Mouse (Mus musculus) myocyte (in vitro differentiated cells): ENCODE results near the gene N4bp2. TPM values are rescaled to one million over a fixed set of nuclear protein-coding genes. Genes with fewer than 3 reads are reported as not detected.
A peak's percentile ranks its signal among the peaks of the same experiment; 100 is the strongest.

Source experiments
- H3K27me3 ChIP-seq: one replicate; pipeline ENCODE4 v1.6.1; 2011; ENCODE audit not compliant: control insufficient read depth, insufficient read depth, insufficient read length
- H3K36me3 ChIP-seq: one replicate; pipeline ENCODE4 v1.6.1; 2011; ENCODE audit not compliant: control insufficient read depth, insufficient read depth
- H3K4me2 ChIP-seq: one replicate; pipeline ENCODE4 v1.6.1; 2011; ENCODE audit warnings: low read depth, control low read depth
- H3K4me3 ChIP-seq: one replicate; pipeline ENCODE4 v1.5.1; 2011; ENCODE audit warnings: mild to moderate bottlenecking, control low read depth, moderate library complexity
- H3K79me2 ChIP-seq: one replicate; pipeline ENCODE4 v1.6.1; 2011; ENCODE audit not compliant: control insufficient read depth, insufficient read depth
- H3ac ChIP-seq: one replicate; pipeline ENCODE4 v1.6.1; 2011; ENCODE audit not compliant: control insufficient read depth, insufficient read length
- CEBPB ChIP-seq: IDR thresholded peaks from 2 replicates; pipeline ENCODE4 v1.6.1; 2011; ENCODE audit warnings: mild to moderate bottlenecking, moderate library complexity; ENCODE audit not compliant: poor library complexity, insufficient read depth, severe bottlenecking
- E2F4 ChIP-seq: IDR thresholded peaks from one replicate; pipeline ENCODE4 v1.6.1; 2011; ENCODE audit warnings: mild to moderate bottlenecking, control low read depth, moderate library complexity; ENCODE audit not compliant: insufficient read depth
- MAX ChIP-seq: IDR thresholded peaks from one replicate; pipeline ENCODE4 v1.6.1; 2011; ENCODE audit warnings: low read depth, mild to moderate bottlenecking, control low read depth
- MYOD1 ChIP-seq, 3 experiments: IDR thresholded peaks; one replicate each; pipeline ENCODE4 v1.6.1; 2011; ENCODE audit warnings: control low read depth in 2 of 3, low read depth in 2 of 3, mild to moderate bottlenecking in 2 of 3, moderate library complexity in 1 of 3; ENCODE audit not compliant: insufficient read length in 2 of 3, control insufficient read depth in 1 of 3
- MYOG ChIP-seq, 3 experiments: IDR thresholded peaks; one replicate each; pipeline ENCODE4 v1.6.1; 2011; ENCODE audit warnings: control low read depth in 2 of 3, low read depth in 2 of 3, mild to moderate bottlenecking in 2 of 3; ENCODE audit not compliant: insufficient read length in 2 of 3, control insufficient read depth in 1 of 3, insufficient read depth in 1 of 3
- POLR2A ChIP-seq: IDR thresholded peaks from one replicate; pipeline ENCODE4 v1.6.1; 2011; ENCODE audit warnings: low read depth, mild to moderate bottlenecking, control low read depth, moderate library complexity; ENCODE audit not compliant: insufficient read length
- POLR2AphosphoS2 ChIP-seq: IDR thresholded peaks from one replicate; pipeline ENCODE4 v1.6.1; 2011; ENCODE audit warnings: low read depth, control low read depth; ENCODE audit not compliant: insufficient read length
- REST ChIP-seq: IDR thresholded peaks from one replicate; pipeline ENCODE4 v1.6.1; 2011; ENCODE audit warnings: mild to moderate bottlenecking, control low read depth, moderate library complexity; ENCODE audit not compliant: insufficient read depth, insufficient read length
- SRF ChIP-seq: IDR thresholded peaks from one replicate; pipeline ENCODE4 v1.6.1; 2011; ENCODE audit warnings: low read depth; ENCODE audit not compliant: control insufficient read depth, insufficient read length
- TCF12 ChIP-seq: IDR thresholded peaks from one replicate; pipeline ENCODE4 v1.6.1; 2011; ENCODE audit warnings: mild to moderate bottlenecking, control low read depth; ENCODE audit not compliant: poor library complexity, insufficient read depth, severe bottlenecking
- TCF3 ChIP-seq: IDR thresholded peaks from one replicate; pipeline ENCODE4 v1.6.1; 2011; ENCODE audit warnings: low read depth, control low read depth; ENCODE audit not compliant: insufficient read length
- USF1 ChIP-seq: IDR thresholded peaks from one replicate; pipeline ENCODE4 v1.6.1; 2011; ENCODE audit warnings: low read depth, mild to moderate bottlenecking, control low read depth, moderate library complexity
- polyA plus RNA-seq: library from polyadenylated mRNA; unstranded; fragments of >200 nt; fragmentation: generic; extraction: Trizol; gene quantifications from one replicate; pipeline ENCODE4 v1.2.1, GENCODE M21; 2012; ENCODE audit warnings: missing spikeins

Gene N4bp2
- polyA plus RNA-seq, 1 experiment, result 1.9 TPM

DNA sequence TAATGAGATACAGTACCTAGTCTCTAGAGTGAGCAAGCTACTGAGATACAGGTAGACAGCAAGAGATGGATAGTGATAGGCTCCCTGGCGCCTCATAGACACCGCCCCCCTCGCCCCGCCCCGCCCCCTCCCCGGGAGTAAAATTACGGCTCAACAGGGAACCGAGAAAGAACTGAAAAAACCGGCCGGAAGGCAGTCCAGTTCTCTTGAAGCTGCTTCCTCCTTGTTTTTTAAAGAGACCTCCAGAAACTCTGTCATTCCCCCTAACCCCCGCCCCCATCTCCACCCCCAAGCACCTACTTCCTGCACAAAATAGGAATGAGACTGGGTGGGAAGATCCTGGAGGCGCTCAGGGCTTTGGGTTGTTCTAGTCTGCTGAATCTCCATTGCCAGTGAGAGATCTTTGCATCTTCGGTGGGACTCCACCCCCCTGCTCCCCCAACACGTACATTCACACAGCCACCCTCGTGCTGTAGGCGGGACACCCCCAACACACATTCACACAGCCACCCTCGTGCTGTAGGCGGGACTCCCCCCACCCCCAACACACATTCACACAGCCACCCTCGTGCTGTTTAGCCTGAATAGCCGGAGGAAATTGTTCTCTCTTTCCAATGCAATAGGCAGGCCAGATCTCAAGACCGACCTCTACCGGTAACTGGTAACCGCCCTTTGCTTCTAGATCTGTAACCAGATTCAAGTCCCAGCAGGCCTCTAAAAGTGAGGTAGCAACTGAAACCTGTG lies 38.8 kb upstream of the N4bp2 start:
- peak overlapping the region; percentile 12 for H3K4me3 ChIP-seq
- H3K79me2 ChIP-seq, result no peaks in the 10 kb centered on the region
- no peak overlapping the region for H3ac ChIP-seq
- H3K27me3 ChIP-seq, result no peaks in the 10 kb centered on the region
- H3K36me3 ChIP-seq, result no peaks in the 10 kb centered on the region
- TF ChIP-seq REST (no peak), USF1 (no peak), SRF (no peak), MYOD1 (IDR thresholded peaks at IDR 0.05; ENCODE audit: control insufficient read depth in 1 of 3, insufficient read length in 2 of 3, low read depth in 2 of 3) (no peak), POLR2AphosphoS2 (no peak)
- H3K4me2 ChIP-seq, result peak overlapping the region; percentile 62

DNA sequence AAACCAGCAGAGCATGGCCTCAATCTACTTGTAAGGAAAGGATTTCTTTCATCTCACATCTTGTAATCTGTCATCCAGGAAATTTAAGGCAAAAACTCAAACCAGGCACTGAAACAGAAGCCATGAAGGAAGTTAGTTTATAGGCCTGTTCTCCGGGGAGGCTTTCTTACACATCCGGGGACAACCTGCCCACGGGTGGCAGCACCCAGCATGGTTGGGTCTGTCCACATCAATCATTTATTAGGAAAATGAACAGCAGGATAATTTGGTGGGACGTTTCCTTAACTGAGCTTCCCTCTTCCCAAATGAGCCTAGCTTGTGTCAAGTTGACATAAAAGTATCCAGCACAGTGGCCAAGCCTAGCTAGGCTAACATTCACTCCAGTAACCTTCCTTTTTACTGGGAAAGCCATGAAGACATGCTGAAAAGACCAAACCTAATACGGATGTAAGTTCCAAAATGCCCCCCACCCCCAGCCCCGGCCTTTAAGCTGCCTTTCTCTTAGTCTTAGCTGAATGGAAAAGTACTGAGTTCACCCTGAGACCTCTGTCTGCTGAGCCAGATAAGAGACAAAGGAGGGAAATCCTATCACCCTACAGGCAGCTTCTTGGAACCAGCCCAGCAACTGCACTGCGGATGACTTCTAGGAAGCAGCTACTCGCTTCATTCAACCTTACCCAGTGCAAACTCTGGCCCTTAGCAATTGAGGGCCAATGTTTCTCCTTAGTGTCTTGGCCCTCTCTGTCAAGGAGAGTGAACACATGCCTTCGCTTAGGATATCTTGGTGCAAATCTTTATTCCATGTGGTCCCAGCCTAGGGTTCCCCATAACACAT lies 31.9 kb upstream of the N4bp2 start:
- no peak overlapping the region for H3K4me3 ChIP-seq
- no peaks in the 10 kb centered on the region for H3K79me2 ChIP-seq
- no peaks in the 10 kb centered on the region for H3K27me3 ChIP-seq
- TF ChIP-seq SRF (no peak), POLR2A (no peak), USF1 (no peak), REST (no peak), MYOD1 (IDR thresholded peaks at IDR 0.05; ENCODE audit: control insufficient read depth in 1 of 3, insufficient read length in 2 of 3, low read depth in 2 of 3) (no peak), E2F4 (no peak), MAX (no peak), POLR2AphosphoS2 (no peak), MYOG (IDR thresholded peaks at IDR 0.05; ENCODE audit: control insufficient read depth in 1 of 3, insufficient read depth in 1 of 3, insufficient read length in 2 of 3, low read depth in 2 of 3) (no peak)
- H3ac ChIP-seq, result no peak overlapping the region
- no peaks in the 10 kb centered on the region for H3K36me3 ChIP-seq
- H3K4me2 ChIP-seq, result no peak overlapping the region

DNA sequence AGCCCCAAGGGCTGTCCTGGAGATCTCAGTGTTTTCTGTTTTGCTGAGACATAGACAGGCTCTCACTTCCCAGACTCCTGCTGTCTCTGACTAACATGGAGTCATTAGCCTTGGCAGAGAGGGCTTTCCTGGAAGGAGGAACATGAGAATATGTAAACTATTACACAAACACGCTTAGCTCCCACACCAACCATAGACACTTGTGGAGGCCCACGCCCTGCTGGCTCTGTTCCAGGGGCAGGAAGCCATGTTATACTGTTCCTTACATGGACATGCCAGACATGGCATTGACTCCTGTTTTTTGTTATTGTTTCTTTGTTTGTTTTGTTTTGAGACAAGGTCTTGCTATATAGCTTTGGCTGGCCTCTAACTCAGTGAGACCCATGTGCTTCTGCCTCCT lies 27.7 kb upstream of the N4bp2 start:
- Histone ChIP-seq H3K4me3 (no peak overlapping the region), H3K79me2 (no peaks in the 10 kb centered on the region), H3K4me2 (no peak overlapping the region), H3K27me3 (no peaks in the 10 kb centered on the region), H3K36me3 (no peaks in the 10 kb centered on the region), H3ac (no peak overlapping the region)
- TF ChIP-seq TCF3 (no peak), E2F4 (no peak), SRF (no peak), TCF12 (no peak), USF1 (no peak), POLR2A (no peak)

DNA sequence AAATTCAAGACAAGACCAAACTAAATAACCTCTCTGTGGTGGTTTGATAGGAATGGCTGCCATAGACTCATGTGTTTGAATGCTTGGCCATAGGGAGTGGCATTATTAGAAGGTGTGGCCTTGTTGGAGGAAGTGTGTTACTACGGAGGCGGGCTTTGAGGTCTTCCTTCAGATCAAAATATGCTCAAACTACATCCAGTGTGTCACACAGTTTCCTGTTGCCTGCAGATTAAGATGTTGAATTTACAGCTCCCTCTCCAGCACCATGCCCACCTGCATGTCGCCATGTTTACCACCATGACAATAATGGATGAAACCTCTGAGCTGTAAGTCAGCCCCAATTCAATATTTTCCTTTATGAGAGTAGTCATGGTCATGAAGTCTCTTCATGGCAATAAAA lies 24.0 kb upstream of the N4bp2 start:
- H3K36me3 ChIP-seq, result no peaks in the 10 kb centered on the region
- no peak overlapping the region for H3K4me2 ChIP-seq
- no peaks in the 10 kb centered on the region for H3K79me2 ChIP-seq
- no peak for TF ChIP-seq CEBPB
- no peaks in the 10 kb centered on the region for H3K27me3 ChIP-seq
- no peak overlapping the region for H3ac ChIP-seq
- no peak overlapping the region for H3K4me3 ChIP-seq

GRCm38 (mm10) chr5:65746908-65747307 lies 16.4 kb upstream of the N4bp2 start:
- H3K36me3 ChIP-seq, result no peaks in the 10 kb centered on the region
- no peak overlapping the region for H3K4me2 ChIP-seq
- H3K4me3 ChIP-seq, result no peak overlapping the region
- no peak for TF ChIP-seq SRF
- no peaks in the 10 kb centered on the region for H3K79me2 ChIP-seq
- no peak overlapping the region for H3ac ChIP-seq
- H3K27me3 ChIP-seq, result no peaks in the 10 kb centered on the region

DNA sequence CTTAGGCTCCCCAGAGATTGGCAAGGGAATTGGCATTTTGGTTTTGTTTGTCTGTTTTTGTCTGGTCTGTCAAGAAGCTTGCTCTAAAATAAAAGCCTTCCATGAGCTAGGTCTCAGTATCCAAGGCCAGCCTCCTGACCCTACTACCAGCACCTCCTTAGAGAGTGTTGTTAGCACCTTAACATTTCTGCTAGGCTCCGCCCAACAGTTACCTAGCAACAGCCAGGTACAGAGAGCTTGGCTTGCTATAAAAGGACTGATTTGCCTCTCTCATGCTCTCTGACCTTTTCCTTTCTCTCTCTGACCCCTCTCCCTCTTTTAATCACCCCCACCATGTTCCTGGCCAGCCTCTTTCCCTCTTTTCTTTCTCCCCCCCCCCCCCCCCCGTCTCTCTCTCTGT lies 14.9 kb upstream of the N4bp2 start:
- no peak overlapping the region for H3ac ChIP-seq
- TF ChIP-seq MYOG (IDR thresholded peaks at IDR 0.05; ENCODE audit: control insufficient read depth in 1 of 3, insufficient read depth in 1 of 3, insufficient read length in 2 of 3, low read depth in 2 of 3) (no peak), REST (no peak), TCF12 (no peak)
- no peaks in the 10 kb centered on the region for H3K27me3 ChIP-seq
- no peaks in the 10 kb centered on the region for H3K36me3 ChIP-seq
- no peaks in the 10 kb centered on the region for H3K79me2 ChIP-seq
- no peak overlapping the region for H3K4me3 ChIP-seq
- H3K4me2 ChIP-seq, result no peak overlapping the region
